Mouse (Mus musculus) C3H10T1/2 (cell line): ENCODE data around the gene Gm17175. TPM values are rescaled to one million over a fixed set of nuclear protein-coding genes. Genes with fewer than 3 reads are reported as not detected.

Experiments used
- polyA plus RNA-seq, 2 experiments: library from polyadenylated mRNA; unstranded; fragments of >200 nt; fragmentation: generic; extraction: Trizol; gene quantifications; one replicate each; pipeline ENCODE4 v1.2.1; 2012; ENCODE audit warnings: missing spikeins in 2 of 2

The Gm17175 gene
- not detected for polyA plus RNA-seq

DNA sequence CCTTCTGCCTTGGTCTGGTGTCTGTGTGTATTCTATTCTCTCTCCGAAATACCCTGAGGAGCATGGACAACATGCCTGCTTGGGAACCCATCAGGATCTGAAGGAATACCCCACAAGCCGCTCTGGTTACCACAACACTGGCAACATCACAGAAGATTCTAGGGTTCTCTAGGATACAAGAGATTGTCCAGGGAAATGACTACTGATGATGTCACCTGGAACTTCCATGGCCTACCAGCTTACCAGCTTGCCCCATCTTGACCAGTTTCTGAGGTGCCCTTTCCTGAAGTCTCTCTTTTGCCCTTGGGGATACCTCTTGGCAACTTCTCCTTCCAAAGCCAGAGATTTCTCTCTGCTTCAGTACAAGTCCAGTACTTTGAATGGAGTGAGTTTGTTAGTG lies at the start of gene Gm17175:
TSS of gene Gm17175 (minus strand) at position 101 of the 400 bp plus-strand sequence.

DNA sequence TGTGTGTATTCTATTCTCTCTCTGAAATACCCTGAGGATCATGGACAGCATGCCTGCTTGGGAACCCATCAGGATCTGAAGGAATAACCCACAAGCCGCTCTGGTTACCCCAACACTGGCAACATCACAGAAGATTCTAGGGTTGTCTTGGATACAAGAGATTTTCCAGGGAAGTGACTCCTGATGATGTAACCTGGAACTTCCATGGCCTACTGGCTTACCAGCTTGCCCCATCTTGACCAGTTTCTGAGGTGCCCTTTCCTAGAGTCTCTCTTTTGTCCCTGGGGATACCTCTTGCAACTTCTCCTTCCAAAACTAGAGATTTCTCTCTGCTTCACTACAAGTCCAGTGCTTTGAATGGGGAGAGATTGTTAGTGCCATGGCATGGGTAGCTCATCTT lies 37.3 kb upstream of the Gm17175 start, which contains the start of gene Gm17078:
TSS of gene Gm17078 (minus strand) at position 101 of the 400 bp plus-strand sequence.

DNA sequence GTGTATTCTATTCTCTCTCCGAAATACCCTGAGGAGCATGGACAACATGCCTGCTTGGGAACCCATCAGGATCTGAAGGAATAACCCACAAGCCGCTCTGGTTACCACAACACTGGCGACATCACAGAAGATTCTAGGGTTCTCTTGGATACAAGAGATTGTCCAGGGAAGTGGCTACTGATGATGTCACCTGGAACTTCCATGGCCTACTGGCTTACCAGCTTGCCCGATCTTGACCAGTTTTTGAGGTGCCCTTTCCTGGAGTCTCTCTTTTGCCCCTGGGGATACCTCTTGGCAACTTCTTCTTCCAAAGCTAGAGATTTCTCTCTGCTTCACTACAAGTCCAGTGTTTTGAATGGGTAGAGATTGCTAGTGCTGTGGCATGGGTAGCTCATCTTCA lies 18.2 kb upstream of the Gm17175 start, which contains the start of gene Gm17174:
TSS of gene Gm17174 (minus strand) at position 101 of the 400 bp plus-strand sequence.

DNA sequence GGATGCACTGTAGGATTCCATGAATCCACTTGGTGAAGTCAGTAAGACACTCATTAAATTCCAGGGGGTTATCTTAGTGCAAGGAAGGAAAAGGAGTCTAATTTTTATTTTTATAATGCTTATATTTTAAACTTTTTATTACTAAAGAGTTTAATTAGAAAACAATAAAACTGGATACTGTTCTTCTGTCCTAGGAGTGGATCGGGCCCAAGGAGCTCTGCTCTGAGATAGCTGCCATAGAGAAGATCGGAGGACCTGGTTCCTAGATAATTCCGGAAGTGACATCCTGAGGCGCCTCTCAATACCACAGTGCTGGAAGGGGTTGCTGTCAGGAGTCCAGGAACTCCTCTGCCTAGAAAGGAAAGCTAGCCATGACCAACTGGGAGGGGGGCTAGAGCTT lies 21.4 kb downstream of the Gm17175 start, which contains the start of gene Gm5622:
TSS of gene Gm5622 (plus strand) at position 301 of the 400 bp plus-strand sequence.

Other genes starting within 250 kb of the Gm17175 start
- not detected for gene Gm7247, start 212.3 kb downstream of the Gm17175 start, polyA plus RNA-seq
- not detected for gene Vmn2r88, start 163.2 kb downstream of the Gm17175 start, polyA plus RNA-seq
- gene Vmn2r89, start 122.2 kb downstream of the Gm17175 start, polyA plus RNA-seq, result not detected
- not detected for gene Gm5622, start 21.3 kb downstream of the Gm17175 start, polyA plus RNA-seq
- gene Gm17174, start 18.1 kb upstream of the Gm17175 start, polyA plus RNA-seq, result not detected
- not detected for gene Gm17078, start 37.2 kb upstream of the Gm17175 start, polyA plus RNA-seq
- gene Gm4181, start 61.6 kb upstream of the Gm17175 start, polyA plus RNA-seq, result not detected
- gene Gm17079, start 121.4 kb upstream of the Gm17175 start, polyA plus RNA-seq, result not detected
- not detected for gene Gm5800, start 143.1 kb upstream of the Gm17175 start, polyA plus RNA-seq
- not detected for gene Ang4, start 199.5 kb upstream of the Gm17175 start, polyA plus RNA-seq
- not detected for gene AY358078, start 226.0 kb upstream of the Gm17175 start, polyA plus RNA-seq